In genomic region chr19:46040149-46040902, GRCm38 (mm10) we compare ENCODE assay signal across 8 mouse cellular contexts. TPM values are rescaled to one million over a fixed set of nuclear protein-coding genes. Genes with fewer than 3 reads are reported as not detected.
A peak's percentile ranks its signal among the peaks of the same experiment; 100 is the strongest.
DNase-seq lines count a peak whose midpoint lies in the region; ATAC-seq and TF ChIP-seq lines count a peak whose summit lies in the region.

No protein-coding gene starts in this region.

- ATAC-seq in inflammation-experienced regulatory T-cells, adult 6 months = peak; percentile 51

- peaks cover 7% of the 10 kb centered on the region for H3K36me3 ChIP-seq in myocyte (ENCODE audit: control insufficient read depth, insufficient read depth)

- no peaks in the 10 kb centered on the region for H3K27me3 ChIP-seq in myocyte (ENCODE audit: control insufficient read depth, insufficient read depth, insufficient read length)

- H3K79me2 ChIP-seq in myocyte (ENCODE audit: control insufficient read depth, insufficient read depth) = peaks cover 80% of the 10 kb centered on the region

- no peak overlapping the region for H3ac ChIP-seq in myocyte (ENCODE audit: control insufficient read depth, insufficient read length)

- no peak for TF ChIP-seq POLR2A in myocyte (IDR thresholded peaks at IDR 0.05; ENCODE audit: insufficient read length, low read depth)

- H3K4me2 ChIP-seq in myocyte (ENCODE audit: low read depth) = peak overlapping the region; percentile 86

- peak; percentile 22 for DNase-seq in kidney, adult 9 months
- DNase-seq in kidney, postnatal 36 days = no peak
- DNase-seq in brain, adult 2 months (ENCODE audit: low read depth, low spot score) = peak; percentile 15
- no peak for DNase-seq in frontal cortex, postnatal 10 days (ENCODE audit: low spot score in 2 of 2)
- DNase-seq in yolk sac, embryonic 10.5 days (ENCODE audit: low spot score) = no peak
- DNase-seq in left cerebral cortex, adult 11 months (ENCODE audit: low spot score) = no peak

- H3K4me3 ChIP-seq in myocyte = peak overlapping the region; percentile 42

TF ChIP-seq in myocyte, 11 proteins besides CTCF, POLR2A, EP300 and RAD21:
- TF ChIP-seq CEBPB (IDR thresholded peaks at IDR 0.05; ENCODE audit: insufficient read depth, poor library complexity, severe bottlenecking) = no peak

RNA-seq across cellular contexts. Expression of gene Pprc1, which starts 4.4 kb away (rescaled TPM):
- polyA plus RNA-seq in inflammation-experienced regulatory T-cells, adult 6 months (2017; shearing (Covaris generic)) = 10 to 100 TPM; 10.4 to 20.5 (median 20.3) TPM
- 19.7 TPM for polyA plus RNA-seq in myocyte (2012; fragmentation: generic; extraction: Trizol)

RNA-seq across cellular contexts. Expression of gene Ldb1, which starts 4.7 kb away (rescaled TPM):
- 10 to 100 TPM; 28.4 to 51.7 (median 49.6) TPM for polyA plus RNA-seq in inflammation-experienced regulatory T-cells, adult 6 months (2017; shearing (Covaris generic))
- 68.7 TPM for polyA plus RNA-seq in myocyte (2012; fragmentation: generic; extraction: Trizol)

RNA-seq across cellular contexts. Expression of gene Nolc1, which starts 35.3 kb away (rescaled TPM):
- polyA plus RNA-seq in inflammation-experienced regulatory T-cells, adult 6 months (2017; shearing (Covaris generic)) = 10 to 100 TPM; 53.4 to 77.2 (median 65.0) TPM
- 30.9 TPM for polyA plus RNA-seq in myocyte (2012; fragmentation: generic; extraction: Trizol)

RNA-seq across cellular contexts. Expression of gene Hps6, which starts 37.0 kb away (rescaled TPM):
- polyA plus RNA-seq in inflammation-experienced regulatory T-cells, adult 6 months (2017; shearing (Covaris generic)) = 1 to 10 TPM; 1.3 to 3.1 (median 2.6) TPM
- polyA plus RNA-seq in myocyte (2012; fragmentation: generic; extraction: Trizol) = 12.0 TPM

RNA-seq across cellular contexts. Expression of gene Armh3, which starts 42.0 kb away (rescaled TPM):
- 10 to 100 TPM in 1 of 3 experiments, 1 to 10 TPM in 2; 8.0 to 10.9 (median 9.5) TPM for polyA plus RNA-seq in inflammation-experienced regulatory T-cells, adult 6 months (2017; shearing (Covaris generic))
- 9.7 TPM for polyA plus RNA-seq in myocyte (2012; fragmentation: generic; extraction: Trizol)

Comparison
In these comparisons a context has a peak if more than half of its experiments do, and no peak if none do; other contexts are left out.
1. DNase-seq: peak in kidney, adult 9 months (single experiment) and brain, adult 2 months (single experiment); none in kidney, postnatal 36 days (0 of 2), frontal cortex, postnatal 10 days (0 of 2), yolk sac, embryonic 10.5 days (single experiment) and left cerebral cortex, adult 11 months (single experiment).